Mouse (Mus musculus): ENCODE results near the gene Aacs. TPM values are rescaled to one million over a fixed set of nuclear protein-coding genes. Genes with fewer than 3 reads are reported as not detected.
A peak's percentile ranks its signal among the peaks of the same experiment; 100 is the strongest.

Aacs gene
- polyA plus RNA-seq, 1 experiment from 2014 or later = 20.6 TPM

GRCm38 (mm10) chr5:125475030-125475429, 584 bp upstream of the Aacs start:
- 49% methylated on average over 12 of the region's 12 CpGs for WGBS (ENCODE audit: insufficient replicate concordance)
- H3K4me1 ChIP-seq (ENCODE audit: control insufficient read depth, low read depth, low read length) = peaks cover 24% of the 10 kb centered on the region
- H3K9ac ChIP-seq (ENCODE audit: low read depth, low read length) = peak overlapping the region; percentile 61
- H3K4me3 ChIP-seq (ENCODE audit: low read depth, low read length) = peak overlapping the region; percentile 82
- H3K4me2 ChIP-seq (ENCODE audit: low read depth, low read length) = peak overlapping the region; percentile 98
- no peaks in the 10 kb centered on the region for H3K27me3 ChIP-seq (ENCODE audit: control insufficient read depth, insufficient read depth, low read depth, low read length)
- peak; percentile 9 for ATAC-seq (ENCODE audit: low read depth)
- no peaks in the 10 kb centered on the region for H3K9me3 ChIP-seq (replicated peaks; ENCODE audit: control insufficient read depth, low read length)
- no peaks in the 10 kb centered on the region for H3K36me3 ChIP-seq (ENCODE audit: control insufficient read depth, insufficient read depth)
- H3K27ac ChIP-seq (ENCODE audit: low read length) = peak overlapping the region; percentile 96

GRCm38 (mm10) chr5:125476286-125476625, 642 bp downstream of the Aacs start:
- Histone ChIP-seq H3K4me1 (ENCODE audit: control insufficient read depth, low read depth, low read length) (peaks cover 21% of the 10 kb centered on the region), H3K9ac (ENCODE audit: low read depth, low read length) (peak overlapping the region; percentile 88), H3K27me3 (ENCODE audit: control insufficient read depth, insufficient read depth, low read depth, low read length) (no peaks in the 10 kb centered on the region), H3K27ac (ENCODE audit: low read length) (peak overlapping the region; percentile 4; the same call in 1 of the 2 replicates), H3K36me3 (ENCODE audit: control insufficient read depth, insufficient read depth) (no peaks in the 10 kb centered on the region), H3K4me2 (ENCODE audit: low read depth, low read length) (peak overlapping the region; percentile 98), H3K4me3 (ENCODE audit: low read depth, low read length) (peak overlapping the region; percentile 82), H3K9me3 (replicated peaks; ENCODE audit: control insufficient read depth, low read length) (no peaks in the 10 kb centered on the region)
- 23% methylated on average over 5 of the region's 5 CpGs for WGBS (ENCODE audit: insufficient replicate concordance)
- ATAC-seq (ENCODE audit: low read depth) = no peak; the same call in 1 of the 2 replicates

GRCm38 (mm10) chr5:125476799-125477198, 1.2 kb downstream of the Aacs start:
- no peaks in the 10 kb centered on the region for H3K36me3 ChIP-seq (ENCODE audit: control insufficient read depth, insufficient read depth)
- H3K4me1 ChIP-seq (ENCODE audit: control insufficient read depth, low read depth, low read length) = peaks cover 21% of the 10 kb centered on the region
- no peak for ATAC-seq (ENCODE audit: low read depth)
- H3K27me3 ChIP-seq (ENCODE audit: control insufficient read depth, insufficient read depth, low read depth, low read length) = no peaks in the 10 kb centered on the region
- H3K9ac ChIP-seq (ENCODE audit: low read depth, low read length) = peak overlapping the region; percentile 88; the same call in 1 of the 2 replicates
- WGBS (ENCODE audit: insufficient replicate concordance) = 58% methylated on average over 7 of the region's 7 CpGs
- no peak overlapping the region for H3K27ac ChIP-seq (ENCODE audit: low read length)
- H3K4me3 ChIP-seq (ENCODE audit: low read depth, low read length) = peak overlapping the region; percentile 82
- H3K4me2 ChIP-seq (ENCODE audit: low read depth, low read length) = peak overlapping the region; percentile 98
- no peaks in the 10 kb centered on the region for H3K9me3 ChIP-seq (replicated peaks; ENCODE audit: control insufficient read depth, low read length)

- Histone ChIP-seq H3K27me3 (ENCODE audit: control insufficient read depth, insufficient read depth, low read depth, low read length) (no peaks in the 10 kb centered on the region), H3K9me3 (replicated peaks; ENCODE audit: control insufficient read depth, low read length) (no peaks in the 10 kb centered on the region), H3K36me3 (ENCODE audit: control insufficient read depth, insufficient read depth) (no peaks in the 10 kb centered on the region), H3K27ac (ENCODE audit: low read length) (no peak overlapping the region), H3K4me2 (ENCODE audit: low read depth, low read length) (peak overlapping the region; percentile 98; the same call in 1 of the 2 replicates), H3K9ac (ENCODE audit: low read depth, low read length) (no peak overlapping the region), H3K4me3 (ENCODE audit: low read depth, low read length) (0 out of 2 replicates have a peak overlapping the region, but pooled peaks have one; percentile 3), H3K4me1 (ENCODE audit: control insufficient read depth, low read depth, low read length) (peaks cover 21% of the 10 kb centered on the region)
- WGBS (ENCODE audit: insufficient replicate concordance) = 72% methylated on average over 7 of the region's 7 CpGs
- ATAC-seq (ENCODE audit: low read depth) = no peak
Observed at GRCm38 (mm10) chr5:125477533-125477932, 1.9 kb downstream of the Aacs start.

- Histone ChIP-seq H3K9ac (ENCODE audit: low read depth, low read length) (no peak overlapping the region), H3K4me3 (ENCODE audit: low read depth, low read length) (no peak overlapping the region), H3K4me2 (ENCODE audit: low read depth, low read length) (no peak overlapping the region), H3K27me3 (ENCODE audit: control insufficient read depth, insufficient read depth, low read depth, low read length) (no peaks in the 10 kb centered on the region), H3K4me1 (ENCODE audit: control insufficient read depth, low read depth, low read length) (peaks cover 21% of the 10 kb centered on the region), H3K9me3 (replicated peaks; ENCODE audit: control insufficient read depth, low read length) (no peaks in the 10 kb centered on the region), H3K27ac (ENCODE audit: low read length) (no peak overlapping the region), H3K36me3 (ENCODE audit: control insufficient read depth, insufficient read depth) (no peaks in the 10 kb centered on the region; the same call in 1 of the 2 replicates)
- WGBS (ENCODE audit: insufficient replicate concordance) = 71% methylated on average over 7 of the region's 7 CpGs
- no peak for ATAC-seq (ENCODE audit: low read depth)
Observed at GRCm38 (mm10) chr5:125478037-125478436, 2.4 kb downstream of the Aacs start.

GRCm38 (mm10) chr5:125479376-125479775, 3.8 kb downstream of the Aacs start:
- Histone ChIP-seq H3K27ac (ENCODE audit: low read length) (no peak overlapping the region), H3K36me3 (ENCODE audit: control insufficient read depth, insufficient read depth) (no peaks in the 10 kb centered on the region; the same call in 1 of the 2 replicates), H3K9ac (ENCODE audit: low read depth, low read length) (no peak overlapping the region), H3K9me3 (replicated peaks; ENCODE audit: control insufficient read depth, low read length) (no peaks in the 10 kb centered on the region), H3K4me2 (ENCODE audit: low read depth, low read length) (no peak overlapping the region), H3K4me3 (ENCODE audit: low read depth, low read length) (no peak overlapping the region), H3K4me1 (ENCODE audit: control insufficient read depth, low read depth, low read length) (peaks cover 20% of the 10 kb centered on the region), H3K27me3 (ENCODE audit: control insufficient read depth, insufficient read depth, low read depth, low read length) (no peaks in the 10 kb centered on the region)
- 75% methylated on average over 3 of the region's 3 CpGs for WGBS (ENCODE audit: insufficient replicate concordance)
- ATAC-seq (ENCODE audit: low read depth) = no peak

GRCm38 (mm10) chr5:125480434-125481231, 5.0 kb downstream of the Aacs start:
- Histone ChIP-seq H3K27ac (ENCODE audit: low read length) (no peak overlapping the region), H3K4me3 (ENCODE audit: low read depth, low read length) (no peak overlapping the region), H3K4me1 (ENCODE audit: control insufficient read depth, low read depth, low read length) (peaks cover 10% of the 10 kb centered on the region), H3K36me3 (ENCODE audit: control insufficient read depth, insufficient read depth) (no peaks in the 10 kb centered on the region; the same call in 1 of the 2 replicates), H3K9ac (ENCODE audit: low read depth, low read length) (no peak overlapping the region), H3K27me3 (ENCODE audit: control insufficient read depth, insufficient read depth, low read depth, low read length) (no peaks in the 10 kb centered on the region), H3K4me2 (ENCODE audit: low read depth, low read length) (no peak overlapping the region), H3K9me3 (replicated peaks; ENCODE audit: control insufficient read depth, low read length) (no peaks in the 10 kb centered on the region)
- 67% methylated on average over 11 of the region's 11 CpGs for WGBS (ENCODE audit: insufficient replicate concordance)
- ATAC-seq (ENCODE audit: low read depth) = no peak

GRCm38 (mm10) chr5:125482474-125482873, 6.9 kb downstream of the Aacs start:
- H3K36me3 ChIP-seq (ENCODE audit: control insufficient read depth, insufficient read depth) = no peaks in the 10 kb centered on the region; the same call in none of the 2 replicates
- H3K27me3 ChIP-seq (ENCODE audit: control insufficient read depth, insufficient read depth, low read depth, low read length) = no peaks in the 10 kb centered on the region
- ATAC-seq (ENCODE audit: low read depth) = no peak
- no peaks in the 10 kb centered on the region for H3K9me3 ChIP-seq (replicated peaks; ENCODE audit: control insufficient read depth, low read length)
- H3K4me2 ChIP-seq (ENCODE audit: low read depth, low read length) = no peak overlapping the region
- H3K4me1 ChIP-seq (ENCODE audit: control insufficient read depth, low read depth, low read length) = no peaks in the 10 kb centered on the region; the same call in none of the 2 replicates
- no peak overlapping the region for H3K27ac ChIP-seq (ENCODE audit: low read length)
- H3K9ac ChIP-seq (ENCODE audit: low read depth, low read length) = no peak overlapping the region
- no peak overlapping the region for H3K4me3 ChIP-seq (ENCODE audit: low read depth, low read length)
- WGBS (ENCODE audit: insufficient replicate concordance) = 69% methylated on average over 7 of the region's 7 CpGs

All from liver, embryonic 16.5 days (tissue).